Mouse (Mus musculus): ENCODE results near the gene Lima1. TPM values are rescaled to one million over a fixed set of nuclear protein-coding genes. Genes with fewer than 3 reads are reported as not detected.

Lima1 gene
- polyA plus RNA-seq, 1 experiment from 2014 or later = 29.4 TPM

- 55% methylated on average over 7 of the region's 7 CpGs for WGBS
- H3K27ac ChIP-seq = no peak overlapping the region
- H3K27me3 ChIP-seq (ENCODE audit: insufficient read depth, poor library complexity, severe bottlenecking) = no peaks in the 10 kb centered on the region
- H3K9me3 ChIP-seq = no peaks in the 10 kb centered on the region
- peaks cover 43% of the 10 kb centered on the region for H3K4me1 ChIP-seq
- no peak overlapping the region for H3K4me3 ChIP-seq
- no peak for DNase-seq (ENCODE audit: low spot score)
- H3K36me3 ChIP-seq = peaks cover 33% of the 10 kb centered on the region
Measured at GRCm38 (mm10) chr15:99806171-99806570, 69.1 kb downstream of the Lima1 start.

GRCm38 (mm10) chr15:99805673-99806072 lies 69.6 kb downstream of the Lima1 start:
- H3K4me1 ChIP-seq = peaks cover 43% of the 10 kb centered on the region
- no peak overlapping the region for H3K4me3 ChIP-seq
- DNase-seq (ENCODE audit: low spot score) = no peak
- peaks cover 34% of the 10 kb centered on the region for H3K36me3 ChIP-seq
- H3K27ac ChIP-seq = no peak overlapping the region
- H3K9me3 ChIP-seq = no peaks in the 10 kb centered on the region
- 93% methylated on average over 4 of the region's 4 CpGs for WGBS
- H3K27me3 ChIP-seq (ENCODE audit: insufficient read depth, poor library complexity, severe bottlenecking) = no peaks in the 10 kb centered on the region

GRCm38 (mm10) chr15:99803186-99803644 lies 72.0 kb downstream of the Lima1 start:
- Histone ChIP-seq H3K4me3 (peak overlapping the region; percentile 10; the same call in 1 of the 2 replicates), H3K27ac (peak overlapping the region; percentile 72), H3K9me3 (no peaks in the 10 kb centered on the region), H3K4me1 (peaks cover 41% of the 10 kb centered on the region), H3K27me3 (ENCODE audit: insufficient read depth, poor library complexity, severe bottlenecking) (no peaks in the 10 kb centered on the region), H3K36me3 (peaks cover 55% of the 10 kb centered on the region)
- no peak for DNase-seq (ENCODE audit: low spot score)
- 10% methylated on average over 6 of the region's 6 CpGs for WGBS

GRCm38 (mm10) chr15:99801885-99802572 lies 73.2 kb downstream of the Lima1 start:
- Histone ChIP-seq H3K27ac (peak overlapping the region; percentile 71), H3K27me3 (ENCODE audit: insufficient read depth, poor library complexity, severe bottlenecking) (no peaks in the 10 kb centered on the region), H3K9me3 (no peaks in the 10 kb centered on the region), H3K4me1 (peaks cover 32% of the 10 kb centered on the region), H3K36me3 (peaks cover 53% of the 10 kb centered on the region), H3K4me3 (peak overlapping the region; percentile 37)
- no peak for DNase-seq (ENCODE audit: low spot score)
- WGBS = 40% methylated on average over 24 of the region's 24 CpGs

- DNase-seq (ENCODE audit: low spot score) = no peak
- Histone ChIP-seq H3K9me3 (no peaks in the 10 kb centered on the region), H3K27me3 (ENCODE audit: insufficient read depth, poor library complexity, severe bottlenecking) (no peaks in the 10 kb centered on the region), H3K27ac (no peak overlapping the region), H3K4me3 (no peak overlapping the region), H3K4me1 (peaks cover 29% of the 10 kb centered on the region), H3K36me3 (peaks cover 52% of the 10 kb centered on the region)
- 68% methylated on average over 6 of the region's 6 CpGs for WGBS
Measured at GRCm38 (mm10) chr15:99799706-99800105, 75.5 kb downstream of the Lima1 start.

- H3K36me3 ChIP-seq = peaks cover 61% of the 10 kb centered on the region
- DNase-seq (ENCODE audit: low spot score) = no peak
- H3K9me3 ChIP-seq = no peaks in the 10 kb centered on the region
- H3K27me3 ChIP-seq (ENCODE audit: insufficient read depth, poor library complexity, severe bottlenecking) = no peaks in the 10 kb centered on the region
- peaks cover 18% of the 10 kb centered on the region for H3K4me1 ChIP-seq
- no peak overlapping the region for H3K27ac ChIP-seq
- H3K4me3 ChIP-seq = no peak overlapping the region
- WGBS = 85% methylated on average over 5 of the region's 5 CpGs
Measured at GRCm38 (mm10) chr15:99797898-99798297, 77.4 kb downstream of the Lima1 start.

GRCm38 (mm10) chr15:99796735-99797134 lies 78.5 kb downstream of the Lima1 start:
- Histone ChIP-seq H3K27me3 (ENCODE audit: insufficient read depth, poor library complexity, severe bottlenecking) (no peaks in the 10 kb centered on the region), H3K9me3 (no peaks in the 10 kb centered on the region), H3K27ac (no peak overlapping the region), H3K4me3 (no peak overlapping the region), H3K36me3 (peaks cover 73% of the 10 kb centered on the region), H3K4me1 (peaks cover 8% of the 10 kb centered on the region; the same call in 1 of the 2 replicates)
- 82% methylated on average over 9 of the region's 9 CpGs for whole genome bisulfite sequencing
- DNase-seq (ENCODE audit: low spot score) = no peak

GRCm38 (mm10) chr15:99796066-99796465 lies 79.2 kb downstream of the Lima1 start:
- peaks cover 80% of the 10 kb centered on the region for H3K36me3 ChIP-seq

GRCm38 (mm10) chr15:99792221-99792815 lies 82.9 kb downstream of the Lima1 start:
- no peak overlapping the region for H3K27ac ChIP-seq
- H3K9me3 ChIP-seq = no peaks in the 10 kb centered on the region
- H3K4me3 ChIP-seq = no peak overlapping the region
- no peak for DNase-seq (ENCODE audit: low spot score)
- 92% methylated on average over 16 of the region's 16 CpGs for WGBS
- peaks cover 79% of the 10 kb centered on the region for H3K36me3 ChIP-seq
- H3K27me3 ChIP-seq (ENCODE audit: insufficient read depth, poor library complexity, severe bottlenecking) = no peaks in the 10 kb centered on the region
- no peaks in the 10 kb centered on the region for H3K4me1 ChIP-seq

More at GRCm38 (mm10) chr15:99796066-99796465, 79.2 kb downstream of the Lima1 start:
- WGBS = 84% methylated on average over 3 of the region's 3 CpGs
- no peaks in the 10 kb centered on the region for H3K27me3 ChIP-seq (ENCODE audit: insufficient read depth, poor library complexity, severe bottlenecking)
- H3K27ac ChIP-seq = no peak overlapping the region
- H3K4me1 ChIP-seq = peaks cover 3% of the 10 kb centered on the region; the same call in 1 of the 2 replicates
- no peak for DNase-seq (ENCODE audit: low spot score)
- H3K9me3 ChIP-seq = no peaks in the 10 kb centered on the region
- H3K4me3 ChIP-seq = no peak overlapping the region

GRCm38 (mm10) chr15:99791003-99791402 lies 84.3 kb downstream of the Lima1 start:
- H3K9me3 ChIP-seq = no peaks in the 10 kb centered on the region
- no peaks in the 10 kb centered on the region for H3K4me1 ChIP-seq
- no peak overlapping the region for H3K27ac ChIP-seq
- H3K4me3 ChIP-seq = no peak overlapping the region
- no peaks in the 10 kb centered on the region for H3K27me3 ChIP-seq (ENCODE audit: insufficient read depth, poor library complexity, severe bottlenecking)
- peaks cover 82% of the 10 kb centered on the region for H3K36me3 ChIP-seq
- whole genome bisulfite sequencing = 80% methylated on average over 3 of the region's 3 CpGs
- DNase-seq (ENCODE audit: low spot score) = no peak

GRCm38 (mm10) chr15:99790464-99790863 lies 84.8 kb downstream of the Lima1 start:
- Histone ChIP-seq H3K4me1 (no peaks in the 10 kb centered on the region), H3K27me3 (ENCODE audit: insufficient read depth, poor library complexity, severe bottlenecking) (no peaks in the 10 kb centered on the region), H3K36me3 (peaks cover 81% of the 10 kb centered on the region), H3K4me3 (no peak overlapping the region), H3K27ac (no peak overlapping the region), H3K9me3 (no peaks in the 10 kb centered on the region)
- 89% methylated on average over 6 of the region's 6 CpGs for WGBS
- no peak for DNase-seq (ENCODE audit: low spot score)

GRCm38 (mm10) chr15:99787625-99788120 lies 87.6 kb downstream of the Lima1 start:
- WGBS = 76% methylated on average over 9 of the region's 9 CpGs
- H3K36me3 ChIP-seq = peaks cover 78% of the 10 kb centered on the region

GRCm38 (mm10) chr15:99778677-99779335 lies 96.5 kb downstream of the Lima1 start:
- WGBS = 91% methylated on average over 16 of the region's 16 CpGs
- Histone ChIP-seq H3K4me3 (no peak overlapping the region), H3K27me3 (ENCODE audit: insufficient read depth, poor library complexity, severe bottlenecking) (no peaks in the 10 kb centered on the region), H3K27ac (no peak overlapping the region), H3K36me3 (peaks cover 45% of the 10 kb centered on the region), H3K9me3 (no peaks in the 10 kb centered on the region), H3K4me1 (0 out of 2 replicates have a peak, but pooled peaks cover 3% of the 10 kb centered on the region)
- DNase-seq (ENCODE audit: low spot score) = no peak

More at GRCm38 (mm10) chr15:99787625-99788120, 87.6 kb downstream of the Lima1 start:
- Histone ChIP-seq H3K4me1 (no peaks in the 10 kb centered on the region), H3K27ac (peak overlapping the region; percentile 47; the same call in 1 of the 2 replicates), H3K27me3 (ENCODE audit: insufficient read depth, poor library complexity, severe bottlenecking) (no peaks in the 10 kb centered on the region), H3K9me3 (no peaks in the 10 kb centered on the region), H3K4me3 (no peak overlapping the region)
- no peak for DNase-seq (ENCODE audit: low spot score)

Measured in heart, embryonic 10.5 days (tissue).